Mouse (Mus musculus): ENCODE measurements around the gene Pknox2. TPM values are rescaled to one million over a fixed set of nuclear protein-coding genes. Genes with fewer than 3 reads are reported as not detected.

Pknox2 gene
- 7.0 and 10.3 TPM in 2 replicates for total RNA-seq (2023)

GRCm38 (mm10) chr9:37147359-37147685, at the start of gene Pknox2:
Gene Pknox2 (minus strand): TSS chr9:37147407.

Other genes with a start within 250 kb of the Pknox2 start
- gene Tmem218, start 60.8 kb upstream of the Pknox2 start, total RNA-seq (2023): 1.2 and 1.3 TPM in 2 replicates
- gene Slc37a2, start 108.3 kb upstream of the Pknox2 start, total RNA-seq (2023): 11.0 and 11.3 TPM in 2 replicates
- gene Ccdc15, start 201.0 kb upstream of the Pknox2 start, total RNA-seq (2023): 7.9 and 8.7 TPM in 2 replicates
- gene Hepacam, start 219.9 kb upstream of the Pknox2 start, total RNA-seq (2023): not detected in 2 replicates